Comparison of ENCODE assay signal across 9 mouse cellular contexts in genomic region chr1:172431836-172432586, GRCm38 (mm10). TPM values are rescaled to one million over a fixed set of nuclear protein-coding genes. Genes with fewer than 3 reads are reported as not detected.
DNase-seq lines count a peak whose midpoint lies in the region; ATAC-seq lines count a peak whose summit lies in the region.
"Had no signal": no experiment of that assay in that cellular context is flagged by ENCODE, and none has a peak within 500 bp of the region (broad histone marks: within the 10 kb centered on the region; RNA-seq: fewer than 3 reads in every experiment).

No protein-coding gene starts in this region.

- H3K36me3 ChIP-seq in heart, embryonic 15.5 days: no peaks in the 10 kb centered on the region
- no peaks in the 10 kb centered on the region for H3K36me3 ChIP-seq in forebrain, embryonic 10.5 days (replicated peaks)
- H3K36me3 ChIP-seq in embryonic facial prominence, embryonic 10.5 days (replicated peaks): no peaks in the 10 kb centered on the region
- H3K36me3 ChIP-seq in hindbrain, embryonic 10.5 days: no peaks in the 10 kb centered on the region

- no peak overlapping the region for H3K9ac ChIP-seq in heart, embryonic 15.5 days

- H3K27me3 ChIP-seq in heart, embryonic 15.5 days: no peaks in the 10 kb centered on the region
- H3K27me3 ChIP-seq in forebrain, embryonic 10.5 days (ENCODE audit: poor library complexity, severe bottlenecking): no peaks in the 10 kb centered on the region
- no peaks in the 10 kb centered on the region for H3K27me3 ChIP-seq in embryonic facial prominence, embryonic 10.5 days (replicated peaks; ENCODE audit: low read depth, poor library complexity, severe bottlenecking)
- no peaks in the 10 kb centered on the region for H3K27me3 ChIP-seq in hindbrain, embryonic 10.5 days (ENCODE audit: insufficient read depth, poor library complexity, severe bottlenecking)

- H3K27ac ChIP-seq in heart, embryonic 15.5 days: peak overlapping the region; percentile 57
- no peak overlapping the region for H3K27ac ChIP-seq in forebrain, embryonic 10.5 days
- H3K27ac ChIP-seq in embryonic facial prominence, embryonic 10.5 days (replicated peaks): no peak overlapping the region
- H3K27ac ChIP-seq in hindbrain, embryonic 10.5 days: no peak overlapping the region

- DNase-seq in 3T3-L1 (ENCODE audit: low read depth, low spot score): peak; percentile 51
- DNase-seq in adrenal gland, postnatal 36 days: peak; percentile 12 to 32
- peak; percentile 72 to 87 for DNase-seq in kidney, postnatal 25 days
- no peak for DNase-seq in forebrain, embryonic 10.5 days (ENCODE audit: extremely low spot score, low spot score)
- no peak for DNase-seq in frontal cortex, postnatal 36 days (ENCODE audit: low spot score in 2 of 2)
- DNase-seq in embryonic facial prominence, embryonic 10.5 days (ENCODE audit: low spot score): no peak
- no peak for DNase-seq in hindbrain, embryonic 10.5 days (ENCODE audit: low spot score)
- DNase-seq: thymus, postnatal 4 days had no signal

- H3K4me3 ChIP-seq in heart, embryonic 15.5 days: no peak overlapping the region
- no peak overlapping the region for H3K4me3 ChIP-seq in forebrain, embryonic 10.5 days
- no peak overlapping the region for H3K4me3 ChIP-seq in embryonic facial prominence, embryonic 10.5 days
- no peak overlapping the region for H3K4me3 ChIP-seq in hindbrain, embryonic 10.5 days

- H3K4me2 ChIP-seq in heart, embryonic 15.5 days: no peak overlapping the region

- peaks cover 27% of the 10 kb centered on the region for H3K4me1 ChIP-seq in heart, embryonic 15.5 days (replicated peaks)
- H3K4me1 ChIP-seq in forebrain, embryonic 10.5 days: peaks cover 7% of the 10 kb centered on the region
- H3K4me1 ChIP-seq in embryonic facial prominence, embryonic 10.5 days: peaks cover 12% of the 10 kb centered on the region
- peaks cover 11% of the 10 kb centered on the region; the same call in 1 of the 2 replicates for H3K4me1 ChIP-seq in hindbrain, embryonic 10.5 days (replicated peaks)

- H3K9me3 ChIP-seq in heart, embryonic 15.5 days (replicated peaks): no peaks in the 10 kb centered on the region
- H3K9me3 ChIP-seq in forebrain, embryonic 10.5 days: no peaks in the 10 kb centered on the region
- H3K9me3 ChIP-seq in embryonic facial prominence, embryonic 10.5 days: no peaks in the 10 kb centered on the region
- H3K9me3 ChIP-seq in hindbrain, embryonic 10.5 days: no peaks in the 10 kb centered on the region

- WGBS in heart, embryonic 15.5 days: 29% methylated on average over 4 of the region's 4 CpGs
- 63% methylated on average over 4 of the region's 4 CpGs for WGBS in forebrain, embryonic 10.5 days
- 41% methylated on average over 4 of the region's 4 CpGs for WGBS in embryonic facial prominence, embryonic 10.5 days
- 53% methylated on average over 4 of the region's 4 CpGs for WGBS in hindbrain, embryonic 10.5 days

- peak; percentile 65 for ATAC-seq in heart, embryonic 15.5 days (replicated peaks; ENCODE audit: insufficient number of reproducible peaks, insufficient read depth, low FRiP score, low read depth)

RNA-seq across cellular contexts. Expression of gene Slamf9, which starts 43.1 kb away (rescaled TPM):
- 1 to 10 TPM; 2.3 to 4.5 TPM for total RNA-seq in adrenal gland, postnatal 36 days (2021)
- 0.83 and 1.1 TPM in 2 replicates for polyA plus RNA-seq in heart, embryonic 15.5 days (2015; fragmentation: Nextera tagmentation; extraction: Ambion mirVana)
- not detected in 2 replicates for polyA plus RNA-seq in forebrain, embryonic 10.5 days (2016; fragmentation: Nextera tagmentation; extraction: Ambion mirVana)
- polyA plus RNA-seq in embryonic facial prominence, embryonic 10.5 days (2016; fragmentation: Nextera tagmentation; extraction: Ambion mirVana): not detected in 2 replicates
- polyA plus RNA-seq in hindbrain, embryonic 10.5 days (2016; fragmentation: Nextera tagmentation; extraction: Ambion mirVana): 0.16 TPM in 1 of 2 replicates, not detected in the other

RNA-seq across cellular contexts. Expression of gene Igsf9, which starts 49.6 kb away (rescaled TPM):
- total RNA-seq in adrenal gland, postnatal 36 days (2021): 1 to 10 TPM; 1.6 to 1.8 TPM
- polyA plus RNA-seq in heart, embryonic 15.5 days (2015; fragmentation: Nextera tagmentation; extraction: Ambion mirVana): 2.9 and 7.7 TPM in 2 replicates
- 81.7 and 82.5 TPM in 2 replicates for polyA plus RNA-seq in forebrain, embryonic 10.5 days (2016; fragmentation: Nextera tagmentation; extraction: Ambion mirVana)
- 92.8 and 95.9 TPM in 2 replicates for polyA plus RNA-seq in embryonic facial prominence, embryonic 10.5 days (2016; fragmentation: Nextera tagmentation; extraction: Ambion mirVana)
- polyA plus RNA-seq in hindbrain, embryonic 10.5 days (2016; fragmentation: Nextera tagmentation; extraction: Ambion mirVana): 74.1 and 76.0 TPM in 2 replicates

RNA-seq across cellular contexts. Expression of gene Pigm, which starts 55.7 kb away (rescaled TPM):
- total RNA-seq in adrenal gland, postnatal 36 days (2021): 10 to 100 TPM; 11.2 to 13.2 TPM
- 3.2 and 3.6 TPM in 2 replicates for polyA plus RNA-seq in heart, embryonic 15.5 days (2015; fragmentation: Nextera tagmentation; extraction: Ambion mirVana)
- 10.6 and 10.8 TPM in 2 replicates for polyA plus RNA-seq in forebrain, embryonic 10.5 days (2016; fragmentation: Nextera tagmentation; extraction: Ambion mirVana)
- 10.2 and 11.1 TPM in 2 replicates for polyA plus RNA-seq in embryonic facial prominence, embryonic 10.5 days (2016; fragmentation: Nextera tagmentation; extraction: Ambion mirVana)
- 8.7 and 10.5 TPM in 2 replicates for polyA plus RNA-seq in hindbrain, embryonic 10.5 days (2016; fragmentation: Nextera tagmentation; extraction: Ambion mirVana)

Comparison
In these comparisons a context has a peak if more than half of its experiments do, and no peak if none do; other contexts are left out.
1. DNase-seq: peak in 3T3-L1 (single experiment), adrenal gland, postnatal 36 days (2 of 2) and kidney, postnatal 25 days (2 of 2); none in forebrain, embryonic 10.5 days (single experiment), frontal cortex, postnatal 36 days (0 of 2), embryonic facial prominence, embryonic 10.5 days (single experiment) and hindbrain, embryonic 10.5 days (single experiment).